Mouse (Mus musculus) embryonic facial prominence, embryonic 14.5 days (tissue): Measurements from ENCODE around the gene Pld2. TPM values are rescaled to one million over a fixed set of nuclear protein-coding genes. Genes with fewer than 3 reads are reported as not detected.
"Not testable (repeated sequence)": the region's sequence is repeated elsewhere in the genome, so short reads cannot be mapped to it uniquely, and the experiment has no call there.

Experiments
- ATAC-seq: fragments of 200-750 bp; cut with Nextera tagmentation; 2 replicates; pipeline ENCODE4 v1.8.0; 2017; ENCODE audit warnings: low read depth, moderate number of reproducible peaks, moderate TSS enrichment
- DNase-seq: peaks from one replicate; pipeline ENCODE4 v3.0.0-alpha.2; 2015; ENCODE audit warnings: low spot score
- H3K27ac ChIP-seq: fragments of 300-500 bp; sonication (generic); replicated peaks from 2 replicates; pipeline ENCODE4 v1.5.1; 2014; ENCODE audit warnings: low read depth, mild to moderate bottlenecking, low read length, moderate library complexity
- H3K27me3 ChIP-seq: fragments of 300-500 bp; sonication (generic); replicated peaks from 2 replicates; pipeline ENCODE4 v1.6.1; 2014; ENCODE audit warnings: low read length; ENCODE audit not compliant: control insufficient read depth, insufficient read depth
- H3K36me3 ChIP-seq: fragments of 300-500 bp; sonication (generic); 2 replicates; pipeline ENCODE4 v1.6.1; 2014; ENCODE audit warnings: low read length, mixed read lengths; ENCODE audit not compliant: control insufficient read depth, insufficient read depth
- H3K4me1 ChIP-seq: fragments of 300-500 bp; sonication (generic); 2 replicates; pipeline ENCODE4 v1.6.1; 2014; ENCODE audit warnings: antibody characterized with exemption, low read length; ENCODE audit not compliant: control insufficient read depth, insufficient read depth
- H3K4me2 ChIP-seq: fragments of 300-500 bp; sonication (generic); 2 replicates; pipeline ENCODE4 v1.6.1; 2014; ENCODE audit warnings: low read depth, mild to moderate bottlenecking, low read length, moderate library complexity, mixed read lengths
- H3K4me3 ChIP-seq: fragments of 300-500 bp; sonication (generic); 2 replicates; pipeline ENCODE4 v1.5.1; 2014; ENCODE audit warnings: low read depth, mild to moderate bottlenecking, low read length
- H3K9ac ChIP-seq: fragments of 300-500 bp; sonication (generic); 2 replicates; pipeline ENCODE4 v1.6.1; 2014; ENCODE audit warnings: low read depth, mild to moderate bottlenecking, low read length, moderate library complexity, mixed read lengths
- H3K9me3 ChIP-seq: fragments of 300-500 bp; sonication (generic); 2 replicates; pipeline ENCODE4 v1.6.1; 2016; ENCODE audit warnings: low read length; ENCODE audit not compliant: control insufficient read depth
- WGBS: fragments of 180-500 bp; shearing (Covaris S2); extraction: QIAGEN DNeasy Blood & Tissue Kit; methylation state at CpG from one replicate; pipeline ENCODE4 v1.1.7; 2014; 5-methylcytosine and 5-hydroxymethylcytosine counted together
- polyA plus RNA-seq: library from polyadenylated mRNA; unstranded; fragments of >200 nt; fragmentation: Nextera tagmentation; extraction: Ambion mirVana; gene quantifications from 2 replicates; pipeline ENCODE4 v1.2.1, GENCODE M21; 2014

The Pld2 gene
- polyA plus RNA-seq, 1 experiment from 2014 or later, result 9.5 TPM

DNA sequence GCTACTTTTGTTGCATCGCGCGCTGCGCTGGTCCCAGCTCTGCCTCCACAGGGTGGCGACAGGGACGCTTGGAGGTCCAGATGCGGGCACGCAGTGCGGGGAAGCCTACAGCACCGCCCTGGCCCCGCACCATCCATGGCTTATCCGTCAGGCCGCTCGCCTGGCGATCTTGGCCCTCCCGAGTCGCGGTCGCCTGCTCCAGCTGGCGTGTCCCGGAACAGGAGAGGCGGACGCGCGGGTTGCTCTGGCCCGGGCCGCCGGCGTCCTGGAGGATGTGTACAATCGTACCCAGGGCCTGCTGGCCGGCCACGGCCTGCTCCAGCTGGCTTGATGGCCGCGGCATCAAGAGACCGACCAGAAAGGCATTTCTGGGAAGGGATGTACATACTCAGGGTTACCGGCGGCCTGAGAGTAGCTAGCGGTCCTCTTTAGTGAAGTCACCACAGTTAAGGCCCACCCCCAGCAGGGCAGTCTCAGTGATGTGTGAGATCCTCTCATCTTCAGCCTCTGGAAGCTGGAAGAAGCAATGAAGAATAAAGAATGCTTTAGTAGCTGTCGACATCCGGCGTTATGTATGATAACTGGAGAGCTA lies 19.6 kb upstream of the Pld2 start:
- Histone ChIP-seq H3K27ac (peak overlapping the region; percentile 70; the same call in 1 of the 2 replicates), H3K9me3 (no peaks in the 10 kb centered on the region), H3K4me1 (0 out of 2 replicates have a peak, but pooled peaks cover 8% of the 10 kb centered on the region), H3K27me3 (no peaks in the 10 kb centered on the region), H3K9ac (peak overlapping the region; percentile 72), H3K4me2 (peak overlapping the region; percentile 62), H3K36me3 (no peaks in the 10 kb centered on the region), H3K4me3 (peak overlapping the region; percentile 36)
- DNase-seq (peak; percentile 52), ATAC-seq (peak; percentile 45)
- 19% methylated on average over 33 of the region's 41 CpGs for WGBS

DNA sequence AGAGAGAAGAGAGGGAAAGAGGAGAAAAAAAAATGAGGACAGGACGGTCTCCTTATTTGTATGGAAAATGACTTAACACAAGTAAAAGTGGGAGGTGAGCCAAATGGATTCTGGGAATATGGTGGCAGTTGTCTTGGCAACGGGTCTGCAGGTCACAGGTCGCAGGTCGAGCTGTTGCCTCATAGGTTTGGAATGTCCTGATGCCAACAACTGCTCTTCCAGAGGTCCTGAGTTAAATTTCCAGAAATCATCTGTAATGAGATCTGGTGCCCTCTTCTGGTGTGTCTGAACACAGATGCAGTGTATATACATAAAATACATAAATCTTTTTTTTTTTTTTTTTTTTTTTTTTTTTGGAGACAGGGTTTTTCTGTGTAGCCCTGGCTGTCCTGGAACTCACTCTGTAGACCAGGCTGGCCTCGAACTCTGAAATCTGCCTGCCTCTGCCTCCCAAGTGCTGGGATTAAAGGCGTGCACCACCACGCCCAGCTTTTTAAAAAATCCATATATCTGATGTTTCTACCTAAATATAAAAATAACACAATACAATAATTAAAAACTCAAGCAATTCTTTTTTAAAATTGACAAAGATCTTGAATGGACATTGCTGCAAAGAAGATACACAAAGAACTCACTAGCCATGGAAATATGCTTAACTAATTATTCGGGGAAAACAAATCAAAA lies 16.4 kb upstream of the Pld2 start:
- DNase-seq, H3K4me3 ChIP-seq, ATAC-seq, H3K9ac ChIP-seq, H3K4me2 ChIP-seq, H3K27me3 ChIP-seq, H3K9me3 ChIP-seq, H3K27ac ChIP-seq: not testable (repeated sequence)
- Histone ChIP-seq H3K4me1 (peaks cover 13% of the 10 kb centered on the region), H3K36me3 (peaks cover 22% of the 10 kb centered on the region)
- WGBS, result 89% methylated on average over 8 of the region's 8 CpGs

DNA sequence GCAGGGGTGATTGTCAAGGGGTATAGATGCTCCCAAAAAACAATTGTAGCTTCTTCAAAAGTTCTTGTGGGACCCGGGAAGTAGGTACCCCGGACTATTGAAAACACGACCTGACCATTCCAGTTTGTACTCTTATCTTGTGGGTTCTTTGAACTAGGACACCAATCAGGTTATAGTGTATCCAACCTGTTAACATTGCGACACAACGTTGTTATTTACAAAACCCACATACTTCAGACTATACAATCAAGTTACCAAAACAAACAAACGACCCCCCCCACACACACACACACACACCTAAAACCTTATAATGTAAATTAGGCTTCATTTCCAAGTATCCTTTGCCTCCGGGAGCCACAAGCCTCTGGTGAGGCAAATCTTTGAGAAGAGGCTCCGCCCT lies 15.1 kb upstream of the Pld2 start:
- Histone ChIP-seq H3K4me1 (peaks cover 12% of the 10 kb centered on the region), H3K9me3 (no peaks in the 10 kb centered on the region), H3K9ac (peak overlapping the region; percentile 56; the same call in 1 of the 2 replicates), H3K27me3 (no peaks in the 10 kb centered on the region), H3K4me2 (peak overlapping the region; percentile 79), H3K27ac (no peak overlapping the region), H3K36me3 (peaks cover 35% of the 10 kb centered on the region), H3K4me3 (peak overlapping the region; percentile 71)
- ATAC-seq (peak; percentile 10; the same call in 1 of the 2 replicates), DNase-seq (no peak)
- WGBS, result 8% methylated on average over 8 of the region's 8 CpGs

DNA sequence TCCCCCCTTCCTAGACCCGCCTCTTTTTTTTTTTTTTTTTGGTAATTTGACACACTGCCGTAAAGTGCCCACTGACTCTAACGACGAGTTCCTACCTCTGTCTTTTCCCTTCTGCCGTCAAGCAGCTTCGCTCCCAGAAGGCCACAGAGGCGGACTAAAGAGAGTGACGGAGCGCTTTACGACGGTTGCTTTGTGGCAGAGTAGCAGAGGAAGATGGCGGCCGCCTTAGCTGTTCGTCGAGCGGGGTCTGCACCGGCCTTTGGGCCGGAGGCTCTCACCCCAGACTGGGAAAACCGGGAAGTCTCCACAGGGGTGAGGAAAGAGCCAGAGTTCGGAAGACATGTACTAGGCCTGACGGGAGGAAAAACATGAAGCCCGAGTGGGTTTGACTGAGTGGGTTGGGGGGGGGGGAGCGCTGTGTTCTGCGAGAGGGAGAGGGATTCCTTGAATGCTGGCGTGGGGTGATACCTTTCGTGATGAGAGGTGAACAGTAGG lies 14.6 kb upstream of the Pld2 start, which contains the start of gene Psmb6:
TSS of gene Psmb6 (plus strand) at position 184 of the 495 bp plus-strand sequence.
- Histone ChIP-seq H3K27ac (peak within 1 kb of the TSS; percentile 36; the same call in 1 of the 2 replicates), H3K4me2 (peak within 1 kb of the TSS; percentile 79), H3K27me3 (no peaks in the 10 kb centered on the region), H3K4me3 (peak within 1 kb of the TSS; percentile 71), H3K9me3 (no peaks in the 10 kb centered on the region), H3K9ac (peak within 1 kb of the TSS; percentile 78), H3K4me1 (peaks cover 8% of the 10 kb centered on the region), H3K36me3 (peaks cover 35% of the 10 kb centered on the region)
- peak; percentile 99 for DNase-seq
- WGBS, result under 1% methylated on average over 24 of the region's 26 CpGs
- ATAC-seq, result peak; percentile 96

DNA sequence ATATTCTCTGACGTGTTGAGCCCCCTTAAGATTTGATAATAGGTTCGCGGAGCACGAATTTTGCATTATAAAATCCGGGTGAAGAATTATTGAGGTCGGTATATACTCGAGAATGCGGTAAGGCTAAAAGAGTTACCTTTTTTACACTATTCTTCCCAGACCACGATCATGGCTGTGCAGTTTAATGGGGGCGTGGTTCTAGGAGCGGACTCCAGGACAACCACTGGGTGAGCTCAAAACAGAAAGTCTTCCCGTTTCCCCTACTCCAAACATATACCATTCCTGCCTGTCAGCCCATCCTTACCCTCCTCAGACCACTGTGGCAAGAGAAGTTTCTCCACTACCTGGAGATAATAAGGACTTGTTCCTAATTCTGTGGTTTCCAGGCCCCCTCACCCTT lies 14.1 kb upstream of the Pld2 start:
- no peaks in the 10 kb centered on the region for H3K27me3 ChIP-seq
- DNase-seq (no peak), ATAC-seq (0 out of 2 replicates have a peak, but pooled peaks have one; percentile 26)
- H3K4me3 ChIP-seq, result peak overlapping the region; percentile 71
- peak overlapping the region; percentile 78 for H3K9ac ChIP-seq
- peaks cover 35% of the 10 kb centered on the region for H3K36me3 ChIP-seq
- peak overlapping the region; percentile 79 for H3K4me2 ChIP-seq
- H3K4me1 ChIP-seq, result peaks cover 6% of the 10 kb centered on the region
- 3% methylated on average over 12 of the region's 12 CpGs for WGBS
- no peaks in the 10 kb centered on the region for H3K9me3 ChIP-seq
- peak overlapping the region; percentile 36; the same call in 1 of the 2 replicates for H3K27ac ChIP-seq

DNA sequence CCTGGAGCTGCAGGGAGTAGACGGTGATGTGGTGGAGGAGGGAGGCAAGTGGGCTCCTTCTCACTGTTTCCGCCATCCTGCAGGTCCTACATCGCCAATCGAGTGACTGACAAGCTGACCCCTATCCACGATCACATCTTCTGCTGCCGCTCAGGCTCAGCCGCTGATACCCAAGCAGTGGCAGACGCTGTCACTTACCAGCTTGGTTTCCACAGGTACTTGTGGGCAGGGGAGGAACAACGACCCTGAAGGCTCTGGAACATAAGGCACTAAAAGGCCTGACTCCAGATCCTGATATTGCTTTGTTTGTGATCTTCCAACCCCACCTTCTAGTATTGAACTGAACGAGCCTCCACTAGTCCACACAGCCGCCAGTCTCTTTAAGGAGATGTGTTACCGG lies 13.7 kb upstream of the Pld2 start:
- Histone ChIP-seq H3K27me3 (no peaks in the 10 kb centered on the region), H3K4me2 (peak overlapping the region; percentile 79), H3K36me3 (peaks cover 35% of the 10 kb centered on the region), H3K4me3 (peak overlapping the region; percentile 71), H3K4me1 (peaks cover 6% of the 10 kb centered on the region), H3K27ac (no peak overlapping the region), H3K9me3 (no peaks in the 10 kb centered on the region), H3K9ac (peak overlapping the region; percentile 78)
- no peak for ATAC-seq
- no peak for DNase-seq
- WGBS, result 87% methylated on average over 12 of the region's 12 CpGs

DNA sequence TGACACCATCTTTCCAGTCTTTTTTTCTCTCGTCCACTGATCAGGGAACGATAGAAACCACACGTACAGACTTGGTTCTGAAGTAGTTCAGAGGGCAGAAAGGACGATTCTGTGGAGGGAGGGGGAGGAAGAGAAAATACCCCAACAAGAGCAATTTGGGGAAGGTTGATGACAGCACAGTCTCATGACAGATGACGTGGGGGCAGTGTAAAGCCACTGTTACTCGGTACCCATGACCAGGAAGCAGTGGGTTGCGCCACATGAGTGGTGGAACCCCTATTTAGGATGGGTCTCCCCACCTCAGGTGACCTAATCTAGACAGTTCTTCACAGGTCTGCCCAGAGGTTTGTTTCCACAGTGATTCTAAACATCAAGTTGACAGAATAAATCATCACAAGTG lies 11.3 kb upstream of the Pld2 start:
- DNase-seq, result no peak
- ATAC-seq, result no peak
- H3K4me3 ChIP-seq, result no peak overlapping the region
- no peak overlapping the region for H3K27ac ChIP-seq
- no peaks in the 10 kb centered on the region for H3K9me3 ChIP-seq
- H3K27me3 ChIP-seq, result no peaks in the 10 kb centered on the region
- H3K36me3 ChIP-seq, result peaks cover 35% of the 10 kb centered on the region
- H3K4me1 ChIP-seq, result peaks cover 6% of the 10 kb centered on the region
- WGBS, result 87% methylated on average over 7 of the region's 7 CpGs
- no peak overlapping the region for H3K9ac ChIP-seq
- H3K4me2 ChIP-seq, result no peak overlapping the region

DNA sequence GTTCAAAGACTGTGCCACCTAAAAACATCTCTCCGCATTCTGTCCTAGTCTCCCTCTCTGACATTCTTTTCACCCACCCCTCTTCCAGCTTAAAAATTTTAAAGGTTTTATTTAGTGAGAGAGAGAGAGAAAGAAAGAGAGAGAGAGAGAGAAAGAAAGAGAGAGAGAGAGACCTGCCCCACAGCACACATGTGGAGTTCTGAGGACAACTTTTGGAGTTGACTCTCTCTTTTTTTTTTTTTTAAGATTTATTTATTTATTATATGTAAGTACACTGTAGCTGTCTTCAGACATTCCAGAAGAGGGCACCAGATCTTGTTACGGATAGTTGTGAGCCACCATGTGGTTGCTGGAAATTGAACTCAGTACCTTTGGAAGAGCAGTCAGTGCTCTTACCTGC lies 8.8 kb upstream of the Pld2 start:
- H3K27me3 ChIP-seq, DNase-seq, H3K4me2 ChIP-seq, H3K9ac ChIP-seq, ATAC-seq, H3K4me1 ChIP-seq, H3K27ac ChIP-seq, H3K4me3 ChIP-seq, H3K9me3 ChIP-seq: not testable (repeated sequence)
- 95% methylated on average over 1 of the region's 2 CpGs for WGBS
- H3K36me3 ChIP-seq, result peaks cover 35% of the 10 kb centered on the region
